Mouse (Mus musculus) hindbrain, embryonic 12.5 days (tissue): ENCODE results near the gene Wapl. TPM values are rescaled to one million over a fixed set of nuclear protein-coding genes. Genes with fewer than 3 reads are reported as not detected.

ENCODE experiments used
- ATAC-seq: fragments of 200-750 bp; cut with Nextera tagmentation; 2 replicates; pipeline ENCODE4 v1.8.0; 2017; ENCODE audit warnings: moderate TSS enrichment; ENCODE audit not compliant: low FRiP score
- H3K27ac ChIP-seq: fragments of 300-500 bp; sonication (generic); 2 replicates; pipeline ENCODE4 v1.5.1; 2016; ENCODE audit warnings: mild to moderate bottlenecking
- H3K27me3 ChIP-seq: fragments of 300-500 bp; sonication (generic); 2 replicates; pipeline ENCODE4 v1.6.1; 2016; ENCODE audit warnings: mild to moderate bottlenecking
- H3K36me3 ChIP-seq: fragments of 300-500 bp; sonication (generic); 2 replicates; pipeline ENCODE4 v1.6.1; 2016; ENCODE audit warnings: mild to moderate bottlenecking
- H3K4me1 ChIP-seq: fragments of 300-500 bp; sonication (generic); 2 replicates; pipeline ENCODE4 v1.6.1; 2016
- H3K4me2 ChIP-seq: fragments of 300-500 bp; sonication (generic); replicated peaks from 2 replicates; pipeline ENCODE4 v1.6.1; 2016; ENCODE audit warnings: mild to moderate bottlenecking
- H3K4me3 ChIP-seq: fragments of 300-500 bp; sonication (generic); 2 replicates; pipeline ENCODE4 v1.5.1; 2016; ENCODE audit warnings: mild to moderate bottlenecking
- H3K9ac ChIP-seq: fragments of 300-500 bp; sonication (generic); 2 replicates; pipeline ENCODE4 v1.6.1; 2016; ENCODE audit warnings: mild to moderate bottlenecking, moderate library complexity
- H3K9me3 ChIP-seq: fragments of 300-500 bp; sonication (generic); replicated peaks from 2 replicates; pipeline ENCODE4 v1.6.1; 2016; ENCODE audit warnings: mild to moderate bottlenecking
- WGBS: fragments of 180-500 bp; shearing (Covaris S2); methylation state at CpG from one replicate; pipeline ENCODE4 v1.1.7; 2016; 5-methylcytosine and 5-hydroxymethylcytosine counted together
- polyA plus RNA-seq: library from polyadenylated mRNA; unstranded; fragments of >200 nt; fragmentation: Nextera tagmentation; extraction: Ambion mirVana; gene quantifications from 2 replicates; pipeline ENCODE4 v1.2.1, GENCODE M21; 2016

Wapl gene
- polyA plus RNA-seq, 1 experiment from 2014 or later: 35.1 TPM

GRCm38 (mm10) chr14:34712857-34713256 lies 39.1 kb downstream of the Wapl start:
- Histone ChIP-seq H3K4me2 (no peak overlapping the region), H3K4me3 (no peak overlapping the region), H3K9ac (no peak overlapping the region), H3K9me3 (no peaks in the 10 kb centered on the region), H3K36me3 (peaks cover 6% of the 10 kb centered on the region), H3K27me3 (no peaks in the 10 kb centered on the region), H3K27ac (no peak overlapping the region), H3K4me1 (no peaks in the 10 kb centered on the region)
- WGBS: 92% methylated on average over 3 of the region's 3 CpGs
- ATAC-seq: no peak

DNA sequence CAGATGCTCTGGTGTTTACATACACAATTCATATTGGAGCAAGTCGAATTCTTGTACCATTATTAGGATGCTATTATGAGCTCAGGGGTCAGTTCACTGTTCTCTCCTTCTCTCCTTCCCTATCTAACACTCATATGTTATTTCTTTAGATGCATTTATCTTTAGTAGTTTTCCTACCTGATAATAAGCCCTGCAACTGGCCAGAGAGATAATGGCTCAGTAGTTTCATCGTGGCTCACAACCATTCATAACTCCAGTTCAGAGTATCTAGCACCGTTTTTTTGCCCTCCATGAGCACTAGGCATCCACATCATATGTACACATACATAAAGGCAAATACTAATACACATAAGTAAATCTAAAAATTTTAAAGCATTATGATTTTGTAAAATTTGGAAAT lies 44.4 kb downstream of the Wapl start:
- no peak for ATAC-seq
- H3K4me3 ChIP-seq: no peak overlapping the region
- no peak overlapping the region for H3K27ac ChIP-seq
- no peaks in the 10 kb centered on the region for H3K27me3 ChIP-seq
- 95% methylated on average over 3 of the region's 3 CpGs for WGBS
- H3K4me1 ChIP-seq: no peaks in the 10 kb centered on the region
- H3K36me3 ChIP-seq: peaks cover 6% of the 10 kb centered on the region
- H3K9ac ChIP-seq: no peak overlapping the region
- no peak overlapping the region for H3K4me2 ChIP-seq
- H3K9me3 ChIP-seq: no peaks in the 10 kb centered on the region

DNA sequence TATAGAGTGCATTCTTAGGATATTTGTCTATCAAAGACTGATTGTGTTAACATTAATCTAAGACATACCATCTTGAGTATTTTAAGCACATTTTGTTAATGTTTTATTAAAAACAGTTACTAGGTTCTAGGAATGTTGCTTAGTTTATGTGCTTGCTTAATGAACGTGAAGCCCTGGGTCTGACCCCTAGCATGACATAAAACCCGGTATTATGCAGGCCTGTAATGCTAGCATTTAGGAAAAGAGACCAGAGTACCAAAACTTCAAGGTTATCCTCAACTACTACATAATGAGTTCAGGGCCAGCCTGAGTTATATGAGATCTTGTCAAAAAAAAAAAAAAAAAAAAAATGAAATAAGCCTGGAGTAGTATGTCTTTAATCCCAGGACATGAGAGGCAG lies 54.0 kb downstream of the Wapl start:
- H3K27me3 ChIP-seq: no peaks in the 10 kb centered on the region
- peaks cover 16% of the 10 kb centered on the region for H3K36me3 ChIP-seq
- H3K4me3 ChIP-seq: no peak overlapping the region
- no peak overlapping the region for H3K4me2 ChIP-seq
- ATAC-seq: no peak
- WGBS: 92% methylated on average over 2 of the region's 2 CpGs
- no peak overlapping the region for H3K9ac ChIP-seq
- H3K27ac ChIP-seq: no peak overlapping the region
- H3K9me3 ChIP-seq: no peaks in the 10 kb centered on the region
- H3K4me1 ChIP-seq: no peaks in the 10 kb centered on the region

DNA sequence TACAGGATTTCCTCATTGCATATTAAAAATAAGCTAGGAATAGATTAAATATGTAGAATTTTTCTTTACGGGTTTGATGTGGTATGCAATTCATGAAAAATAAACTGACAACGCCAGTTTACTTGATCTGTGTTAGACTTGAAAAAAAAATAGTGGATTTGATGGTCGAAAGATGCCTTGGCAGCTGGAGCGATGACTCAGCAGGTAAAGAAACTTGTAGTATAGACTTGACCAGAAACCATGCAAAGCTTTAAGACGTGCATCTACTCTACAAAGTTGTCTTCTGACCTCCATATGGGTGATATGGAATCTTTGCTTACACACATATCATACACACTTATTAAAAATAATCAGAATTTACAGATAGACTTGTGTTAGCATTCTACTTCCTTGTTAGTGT lies 61.7 kb downstream of the Wapl start:
- Histone ChIP-seq H3K4me1 (no peaks in the 10 kb centered on the region), H3K4me2 (no peak overlapping the region), H3K9me3 (no peaks in the 10 kb centered on the region), H3K27ac (no peak overlapping the region), H3K4me3 (no peak overlapping the region), H3K27me3 (no peaks in the 10 kb centered on the region), H3K36me3 (peaks cover 21% of the 10 kb centered on the region), H3K9ac (no peak overlapping the region)
- WGBS: 94% methylated on average over 5 of the region's 5 CpGs
- no peak for ATAC-seq

GRCm38 (mm10) chr14:34745401-34745800 lies 71.7 kb downstream of the Wapl start:
- no peak overlapping the region for H3K4me3 ChIP-seq
- H3K36me3 ChIP-seq: peaks cover 33% of the 10 kb centered on the region
- H3K9ac ChIP-seq: no peak overlapping the region
- ATAC-seq: no peak
- H3K4me1 ChIP-seq: no peaks in the 10 kb centered on the region
- no peak overlapping the region for H3K27ac ChIP-seq
- H3K27me3 ChIP-seq: no peaks in the 10 kb centered on the region
- no peaks in the 10 kb centered on the region for H3K9me3 ChIP-seq
- H3K4me2 ChIP-seq: no peak overlapping the region
- 91% methylated on average over 1 of the region's 1 CpGs for WGBS

GRCm38 (mm10) chr14:34755731-34756130 lies 82.0 kb downstream of the Wapl start:
- Histone ChIP-seq H3K9me3 (no peaks in the 10 kb centered on the region), H3K27me3 (no peaks in the 10 kb centered on the region), H3K9ac (no peak overlapping the region), H3K27ac (no peak overlapping the region), H3K4me3 (no peak overlapping the region), H3K4me1 (no peaks in the 10 kb centered on the region), H3K36me3 (peaks cover 4% of the 10 kb centered on the region; the same call in 1 of the 2 replicates), H3K4me2 (no peak overlapping the region)
- ATAC-seq: no peak
- WGBS: 82% methylated on average over 3 of the region's 3 CpGs

GRCm38 (mm10) chr14:34759938-34760337 lies 86.2 kb downstream of the Wapl start:
- Histone ChIP-seq H3K9ac (no peak overlapping the region), H3K4me1 (no peaks in the 10 kb centered on the region), H3K27ac (no peak overlapping the region), H3K4me2 (no peak overlapping the region), H3K4me3 (no peak overlapping the region), H3K36me3 (no peaks in the 10 kb centered on the region), H3K9me3 (no peaks in the 10 kb centered on the region), H3K27me3 (no peaks in the 10 kb centered on the region)
- WGBS: 74% methylated on average over 2 of the region's 2 CpGs
- ATAC-seq: no peak

DNA sequence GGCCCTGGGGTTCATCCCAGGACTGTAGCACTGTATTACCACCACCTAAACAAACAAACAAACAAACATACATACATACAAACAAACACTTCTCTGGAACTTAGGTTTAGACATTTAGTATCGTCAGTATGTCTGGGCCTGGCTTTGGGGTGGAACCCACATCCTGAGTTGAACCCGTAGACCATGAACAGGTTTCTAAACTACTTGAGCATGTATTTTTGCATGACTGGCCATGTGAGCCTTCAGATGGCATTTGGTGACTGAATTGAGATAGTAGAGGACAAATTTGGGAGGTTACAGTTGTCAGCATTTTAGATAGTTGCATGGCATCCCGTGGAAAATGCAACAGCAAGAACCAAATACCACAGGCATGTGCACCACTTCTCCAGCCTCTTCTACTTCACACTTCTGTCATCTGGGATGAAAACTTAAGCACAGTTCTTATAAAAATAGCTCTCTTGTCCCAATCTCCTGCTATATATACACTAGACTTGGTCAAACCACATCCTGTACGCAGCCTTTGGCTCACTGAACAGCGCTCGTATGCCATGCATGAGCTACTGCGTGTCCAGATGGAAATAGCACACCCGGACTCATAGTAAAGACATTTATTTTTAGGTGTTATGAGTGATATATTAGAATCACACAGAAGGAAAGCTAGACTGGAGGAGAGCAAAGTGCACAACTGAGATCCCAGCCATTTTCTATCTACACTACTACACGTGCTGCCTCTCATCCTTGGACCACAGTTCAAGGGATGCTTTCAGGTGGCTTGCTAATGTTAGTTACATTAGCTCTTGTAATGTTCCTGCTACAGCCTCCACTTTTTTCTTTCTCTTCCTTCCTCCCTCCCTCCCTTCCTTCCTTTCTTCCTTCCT lies 87.6 kb downstream of the Wapl start:
- whole genome bisulfite sequencing: 93% methylated on average over 9 of the region's 9 CpGs
- H3K4me2 ChIP-seq: no peak overlapping the region
- H3K36me3 ChIP-seq: no peaks in the 10 kb centered on the region
- no peaks in the 10 kb centered on the region for H3K9me3 ChIP-seq
- no peak overlapping the region for H3K9ac ChIP-seq
- no peaks in the 10 kb centered on the region for H3K27me3 ChIP-seq
- no peak overlapping the region for H3K4me3 ChIP-seq
- H3K27ac ChIP-seq: no peak overlapping the region
- H3K4me1 ChIP-seq: no peaks in the 10 kb centered on the region
- ATAC-seq: no peak

- ATAC-seq: no peak
- 35% methylated on average over 10 of the region's 10 CpGs for WGBS
- no peaks in the 10 kb centered on the region for H3K36me3 ChIP-seq
These were observed 89.0 kb downstream of the Wapl start for GRCm38 (mm10) chr14:34762682-34763081.

DNA sequence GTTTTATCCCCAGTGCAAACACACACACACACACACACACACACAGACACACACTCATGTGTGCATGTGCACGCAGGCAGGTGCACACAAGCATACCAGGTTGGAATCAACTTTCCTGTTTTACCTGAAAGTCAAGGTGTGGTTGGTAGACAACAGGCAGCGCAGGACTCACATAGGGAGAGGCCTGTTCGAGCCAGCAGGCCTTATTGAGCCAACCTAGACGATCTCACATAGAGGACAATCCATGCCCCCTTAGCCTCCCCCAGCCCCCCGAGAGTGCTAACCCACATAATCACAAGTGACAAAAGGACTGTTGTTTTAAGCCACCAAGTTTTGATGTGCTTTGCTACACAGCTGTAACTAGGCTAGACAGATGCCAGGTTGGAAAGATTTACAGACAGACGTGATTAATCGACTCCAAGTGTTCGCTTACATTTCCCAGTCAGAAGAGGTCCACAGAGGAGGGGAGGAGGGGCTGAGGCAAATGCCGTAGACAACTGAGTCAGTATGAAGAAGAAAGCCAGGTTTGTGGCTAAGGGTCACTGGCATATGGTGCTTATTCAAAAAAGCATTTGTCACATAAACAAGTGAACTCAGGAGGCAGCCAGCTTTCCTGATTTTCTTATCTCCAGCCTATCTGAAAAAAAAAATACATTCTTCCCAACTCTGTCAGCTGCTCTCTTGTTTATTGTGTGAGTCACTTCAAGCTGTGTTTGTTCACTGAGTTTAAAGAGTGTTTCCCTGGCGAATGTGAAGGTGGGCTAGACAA lies 90.2 kb downstream of the Wapl start:
- H3K27ac ChIP-seq: no peak overlapping the region

More at GRCm38 (mm10) chr14:34762682-34763081, 89.0 kb downstream of the Wapl start:
- Histone ChIP-seq H3K4me2 (no peak overlapping the region), H3K4me3 (no peak overlapping the region), H3K27ac (no peak overlapping the region), H3K4me1 (no peaks in the 10 kb centered on the region), H3K9ac (no peak overlapping the region), H3K27me3 (no peaks in the 10 kb centered on the region), H3K9me3 (no peaks in the 10 kb centered on the region)

DNA sequence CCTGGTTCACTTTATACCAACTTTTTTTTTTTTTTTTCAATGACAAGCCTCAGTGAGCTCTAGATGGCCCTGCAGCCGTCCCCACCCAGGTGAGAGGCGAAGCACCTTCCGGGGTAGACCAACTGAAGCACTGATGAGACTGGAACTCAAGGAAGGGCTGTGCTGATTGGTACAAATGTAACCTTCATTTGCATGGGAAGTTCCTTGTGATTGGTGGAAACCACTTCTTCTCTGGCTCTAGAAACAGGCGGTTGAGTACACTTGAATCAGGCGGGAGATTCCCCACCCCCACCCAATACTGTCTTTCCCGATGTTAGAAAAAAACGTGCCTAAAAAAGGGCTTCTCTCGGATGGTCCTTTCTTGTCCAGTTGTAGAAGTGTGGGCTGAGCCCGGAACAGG lies 91.2 kb downstream of the Wapl start:
- no peak overlapping the region for H3K4me2 ChIP-seq
- ATAC-seq: no peak
- no peak overlapping the region for H3K9ac ChIP-seq
- H3K4me1 ChIP-seq: peaks cover 6% of the 10 kb centered on the region; the same call in 1 of the 2 replicates
- H3K27ac ChIP-seq: no peak overlapping the region
- 87% methylated on average over 9 of the region's 9 CpGs for WGBS
- H3K4me3 ChIP-seq: no peak overlapping the region
- H3K9me3 ChIP-seq: no peaks in the 10 kb centered on the region
- H3K36me3 ChIP-seq: no peaks in the 10 kb centered on the region
- H3K27me3 ChIP-seq: no peaks in the 10 kb centered on the region

More for the DNA sequence above, 90.2 kb downstream of the Wapl start:
- Histone ChIP-seq H3K4me2 (no peak overlapping the region), H3K27me3 (no peaks in the 10 kb centered on the region), H3K4me3 (no peak overlapping the region), H3K9me3 (no peaks in the 10 kb centered on the region), H3K4me1 (peaks cover 2% of the 10 kb centered on the region; the same call in 1 of the 2 replicates), H3K36me3 (no peaks in the 10 kb centered on the region), H3K9ac (no peak overlapping the region)
- no peak for ATAC-seq
- 52% methylated on average over 10 of the region's 10 CpGs for WGBS

DNA sequence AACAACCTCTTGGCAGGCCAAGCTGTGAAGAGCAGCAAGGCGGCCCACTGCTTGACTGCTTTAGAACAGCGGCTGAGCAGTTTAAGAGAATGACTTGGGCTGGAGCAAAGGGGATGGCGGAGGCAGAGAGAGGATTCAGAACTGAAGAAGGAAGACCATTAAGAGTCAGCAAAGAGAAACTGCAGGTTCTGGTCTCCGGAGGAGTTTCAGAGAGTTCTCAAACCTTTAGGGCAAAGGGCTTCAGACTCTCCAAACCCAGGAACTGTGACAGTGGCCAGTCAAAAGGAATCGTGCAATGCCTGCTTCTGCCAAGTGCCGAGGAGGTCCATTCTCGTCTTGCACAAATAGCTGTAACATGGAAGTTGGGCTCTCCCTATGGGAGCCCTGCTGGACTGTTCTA lies 91.7 kb downstream of the Wapl start:
- H3K9me3 ChIP-seq: no peaks in the 10 kb centered on the region
- H3K27ac ChIP-seq: no peak overlapping the region
- no peak overlapping the region for H3K9ac ChIP-seq
- H3K4me3 ChIP-seq: no peak overlapping the region
- H3K4me1 ChIP-seq: peaks cover 6% of the 10 kb centered on the region; the same call in 1 of the 2 replicates
- ATAC-seq: no peak
- no peak overlapping the region for H3K4me2 ChIP-seq
- peaks cover 4% of the 10 kb centered on the region; the same call in 1 of the 2 replicates for H3K27me3 ChIP-seq
- H3K36me3 ChIP-seq: no peaks in the 10 kb centered on the region
- 88% methylated on average over 7 of the region's 7 CpGs for WGBS
